Mouse (Mus musculus): ENCODE results near the gene 4933409G03Rik.
A peak's percentile ranks its signal among the peaks of the same experiment; 100 is the strongest.
"Not testable (repeated sequence)": the region's sequence is repeated elsewhere in the genome, so short reads cannot be mapped to it uniquely, and the experiment has no call there.

The 4933409G03Rik gene

GRCm38 (mm10) chr2:68582113-68582512, at the start of gene 4933409G03Rik:
TSS of gene 4933409G03Rik (plus strand) at chr2:68582413.
- DNase-seq (ENCODE audit: low read depth in 2 of 2, low spot score in 2 of 2) = no peak

GRCm38 (mm10) chr2:68544190-68544589, 38.0 kb upstream of the 4933409G03Rik start:
- no peak for DNase-seq (ENCODE audit: low read depth in 2 of 2, low spot score in 2 of 2)

DNA sequence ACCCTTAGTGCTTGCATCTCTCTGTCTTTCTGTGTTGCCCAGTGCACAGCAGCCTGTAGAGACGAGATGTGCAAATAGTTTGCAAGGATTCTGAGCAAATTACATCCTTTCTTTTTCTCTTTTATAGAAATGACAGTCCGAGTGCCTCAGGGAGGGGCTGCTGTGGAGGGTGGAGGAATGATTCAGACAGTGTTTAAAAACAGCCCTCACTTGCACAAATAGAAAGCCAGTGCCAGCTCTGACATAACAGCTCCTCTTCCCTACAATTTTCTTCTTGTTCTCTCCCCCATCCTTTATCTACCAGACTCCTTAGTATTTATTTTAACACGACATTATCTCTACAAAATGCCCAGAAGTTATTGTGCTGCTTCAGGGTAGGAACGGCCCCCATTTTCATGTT, 21.4 kb upstream of the 4933409G03Rik start:
- no peak for DNase-seq (ENCODE audit: low read depth in 2 of 2, low spot score in 2 of 2)

GRCm38 (mm10) chr2:68563331-68563730, 18.9 kb upstream of the 4933409G03Rik start:
- DNase-seq (ENCODE audit: low read depth in 2 of 2, low spot score in 2 of 2) = peak; percentile 6 to 27

GRCm38 (mm10) chr2:68568361-68568760, 13.9 kb upstream of the 4933409G03Rik start:
- no peak for DNase-seq (ENCODE audit: low read depth in 2 of 2, low spot score in 2 of 2)

- DNase-seq (ENCODE audit: low read depth in 2 of 2, low spot score in 2 of 2) = peak in 1 of 2 experiments; percentile 32
Measured at GRCm38 (mm10) chr2:68572340-68572739, 9.9 kb upstream of the 4933409G03Rik start.

- no peak for DNase-seq (ENCODE audit: low read depth in 2 of 2, low spot score in 2 of 2)
Measured at GRCm38 (mm10) chr2:68592765-68593164, 10.6 kb downstream of the 4933409G03Rik start.

DNA sequence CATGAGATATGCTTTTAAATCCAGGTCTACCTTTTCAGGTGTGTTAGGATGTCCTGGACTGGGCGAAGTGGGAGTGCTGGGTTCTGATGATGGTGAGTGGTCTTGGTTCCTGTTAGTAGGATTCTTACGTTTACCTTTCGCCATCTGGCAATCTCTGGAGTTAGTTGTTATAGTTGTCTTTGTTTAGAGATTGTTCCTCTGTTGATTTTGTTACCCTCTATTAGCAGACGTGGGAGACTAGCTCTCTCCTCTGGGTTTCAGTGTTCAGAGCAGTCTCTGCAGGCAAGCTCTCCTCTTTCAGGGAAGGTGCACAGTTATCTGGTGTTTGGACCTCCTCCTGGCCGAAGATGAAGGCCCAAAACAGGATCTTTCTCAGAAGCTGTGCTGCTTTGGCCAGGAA, 74.0 kb downstream of the 4933409G03Rik start, which contains the start of gene 4932414N04Rik:
4932414N04Rik (plus strand) TSS at position 301 of the 400 bp plus-strand sequence.
- not testable (repeated sequence) for DNase-seq (ENCODE audit: low read depth in 2 of 2, low spot score in 2 of 2)

Data from CD8-positive naive resting alpha-beta T cell, adult 2 months (primary cell).